Mouse (Mus musculus): ENCODE measurements around the gene Olfr556. TPM values are rescaled to one million over a fixed set of nuclear protein-coding genes. Genes with fewer than 3 reads are reported as not detected.
"Not testable (repeated sequence)": the region's sequence is repeated elsewhere in the genome, so short reads cannot be mapped to it uniquely, and the experiment has no call there.

Olfr556 gene
- polyA plus RNA-seq (2012; ENCODE audit: insufficient read depth, insufficient read length, missing spikeins), result not detected in 2 replicates

GRCm38 (mm10) chr7:102664599-102664998 lies at the start of gene Olfr556:
TSS of gene Olfr556 (plus strand) at chr7:102664899.
- no peaks in the 10 kb centered on the region for H3K4me1 ChIP-seq (ENCODE audit: control insufficient read depth, insufficient read depth, low read length)
- no peak within 1 kb of the TSS for H3K27ac ChIP-seq (ENCODE audit: insufficient read depth, low read depth, low read length)
- no peak for TF ChIP-seq POLR2A (IDR thresholded peaks at IDR 0.05; ENCODE audit: borderline replicate concordance, low read depth, low read length)
- TF ChIP-seq CTCF (IDR thresholded peaks at IDR 0.05; ENCODE audit: low read depth, low read length), result no peak
- H3K4me3 ChIP-seq (ENCODE audit: insufficient read depth, low read length), result no peak within 1 kb of the TSS

GRCm38 (mm10) chr7:102618118-102618517 lies 46.6 kb upstream of the Olfr556 start, which contains the start of gene Olfr553:
TSS of gene Olfr553 (minus strand) at chr7:102618218.
- Histone ChIP-seq H3K4me1 (ENCODE audit: control insufficient read depth, insufficient read depth, low read length) (peaks cover 3% of the 10 kb centered on the region), H3K27ac (ENCODE audit: insufficient read depth, low read depth, low read length) (no peak within 1 kb of the TSS), H3K4me3 (ENCODE audit: insufficient read depth, low read length) (no peak within 1 kb of the TSS)
- TF ChIP-seq CTCF (IDR thresholded peaks at IDR 0.05; ENCODE audit: low read depth, low read length), result no peak
- TF ChIP-seq POLR2A (IDR thresholded peaks at IDR 0.05; ENCODE audit: borderline replicate concordance, low read depth, low read length), result no peak

DNA sequence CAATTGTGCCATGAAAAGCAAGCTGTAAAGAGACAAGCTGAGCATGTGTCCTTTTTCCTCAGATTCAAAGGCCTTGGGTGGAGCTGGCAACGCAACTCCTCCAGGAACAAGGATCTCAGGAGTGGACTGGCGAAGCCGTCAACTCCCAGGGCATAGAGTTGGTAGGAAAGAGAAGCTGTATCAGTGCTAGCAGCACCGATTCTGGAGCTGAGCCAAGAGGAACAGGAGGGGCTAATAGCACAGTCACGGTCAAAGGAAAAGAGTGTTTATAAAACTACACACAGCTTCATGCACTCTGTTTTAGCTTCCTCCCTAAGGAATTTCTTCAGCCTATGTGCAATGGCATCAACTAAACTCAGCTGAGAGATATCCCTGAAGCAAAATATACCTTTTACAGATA lies 45.1 kb upstream of the Olfr556 start:
- no peak overlapping the region for H3K27ac ChIP-seq (ENCODE audit: insufficient read depth, low read depth, low read length)
- H3K4me3 ChIP-seq (ENCODE audit: insufficient read depth, low read length), result no peak overlapping the region
- TF ChIP-seq CTCF (IDR thresholded peaks at IDR 0.05; ENCODE audit: low read depth, low read length) (no peak), POLR2A (IDR thresholded peaks at IDR 0.05; ENCODE audit: borderline replicate concordance, low read depth, low read length) (no peak)
- H3K4me1 ChIP-seq (ENCODE audit: control insufficient read depth, insufficient read depth, low read length), result peaks cover 3% of the 10 kb centered on the region

- H3K4me3 ChIP-seq (ENCODE audit: insufficient read depth, low read length); H3K4me1 ChIP-seq (ENCODE audit: control insufficient read depth, insufficient read depth, low read length); H3K27ac ChIP-seq (ENCODE audit: insufficient read depth, low read depth, low read length): not testable (repeated sequence)
Observed at GRCm38 (mm10) chr7:102620368-102620767, 44.3 kb upstream of the Olfr556 start.

DNA sequence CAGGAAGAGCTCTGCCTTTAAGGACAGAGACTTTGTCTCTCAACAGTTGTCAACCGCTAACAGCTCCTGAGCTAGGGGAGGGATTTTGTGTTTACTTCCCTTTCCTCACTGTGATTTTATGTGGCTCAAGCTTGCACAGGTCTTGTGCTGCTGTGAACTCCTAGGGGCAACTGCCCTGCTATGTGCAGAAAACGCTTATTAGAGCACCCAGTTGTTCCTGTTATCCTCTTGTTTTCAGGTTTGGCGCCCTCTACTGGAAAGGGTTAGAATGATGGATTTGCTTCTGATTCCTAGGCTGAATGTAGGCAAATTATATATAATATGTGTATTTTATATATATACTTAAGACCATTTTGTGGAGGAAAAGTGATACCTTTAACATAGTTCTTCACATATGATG lies 28.0 kb upstream of the Olfr556 start:
- Histone ChIP-seq H3K4me1 (ENCODE audit: control insufficient read depth, insufficient read depth, low read length) (peaks cover 2% of the 10 kb centered on the region; the same call in 1 of the 2 replicates), H3K4me3 (ENCODE audit: insufficient read depth, low read length) (no peak overlapping the region), H3K27ac (ENCODE audit: insufficient read depth, low read depth, low read length) (no peak overlapping the region)
- peak; percentile 39; the same call in 1 of the 2 replicates for TF ChIP-seq CTCF (IDR thresholded peaks at IDR 0.05; ENCODE audit: low read depth, low read length)
- no peak for TF ChIP-seq POLR2A (IDR thresholded peaks at IDR 0.05; ENCODE audit: borderline replicate concordance, low read depth, low read length)

DNA sequence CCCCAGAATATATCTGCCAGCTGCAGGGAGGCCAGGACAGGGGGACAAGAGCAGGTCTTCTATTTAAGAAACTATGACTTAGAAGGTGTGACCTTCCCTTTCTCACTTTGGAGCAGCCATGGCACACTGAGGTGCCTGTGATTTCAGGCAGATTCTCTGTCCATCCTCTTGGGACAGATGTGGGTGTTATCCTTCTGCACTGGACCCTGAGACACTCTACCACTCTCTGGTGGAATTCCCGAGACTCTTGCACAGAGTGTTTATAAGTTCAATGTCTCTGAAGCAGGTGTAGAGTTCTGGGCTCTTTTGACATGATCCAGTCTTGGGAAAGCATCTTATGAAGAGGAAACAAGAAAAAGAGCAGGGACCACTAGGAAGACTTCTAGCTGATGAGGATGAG lies 26.6 kb upstream of the Olfr556 start, which contains the start of gene Olfr554:
Gene Olfr554, plus strand, starts transcription at position 301 of the 400 bp plus-strand sequence.
- H3K4me1 ChIP-seq (ENCODE audit: control insufficient read depth, insufficient read depth, low read length), result peaks cover 2% of the 10 kb centered on the region; the same call in 1 of the 2 replicates
- no peak within 1 kb of the TSS for H3K4me3 ChIP-seq (ENCODE audit: insufficient read depth, low read length)
- TF ChIP-seq CTCF (IDR thresholded peaks at IDR 0.05; ENCODE audit: low read depth, low read length) (no peak), POLR2A (IDR thresholded peaks at IDR 0.05; ENCODE audit: borderline replicate concordance, low read depth, low read length) (no peak)
- H3K27ac ChIP-seq (ENCODE audit: insufficient read depth, low read depth, low read length), result no peak within 1 kb of the TSS

GRCm38 (mm10) chr7:102644945-102645344 lies 19.8 kb upstream of the Olfr556 start:
- not testable (repeated sequence) for H3K27ac ChIP-seq (ENCODE audit: insufficient read depth, low read depth, low read length); H3K4me1 ChIP-seq (ENCODE audit: control insufficient read depth, insufficient read depth, low read length); H3K4me3 ChIP-seq (ENCODE audit: insufficient read depth, low read length)

DNA sequence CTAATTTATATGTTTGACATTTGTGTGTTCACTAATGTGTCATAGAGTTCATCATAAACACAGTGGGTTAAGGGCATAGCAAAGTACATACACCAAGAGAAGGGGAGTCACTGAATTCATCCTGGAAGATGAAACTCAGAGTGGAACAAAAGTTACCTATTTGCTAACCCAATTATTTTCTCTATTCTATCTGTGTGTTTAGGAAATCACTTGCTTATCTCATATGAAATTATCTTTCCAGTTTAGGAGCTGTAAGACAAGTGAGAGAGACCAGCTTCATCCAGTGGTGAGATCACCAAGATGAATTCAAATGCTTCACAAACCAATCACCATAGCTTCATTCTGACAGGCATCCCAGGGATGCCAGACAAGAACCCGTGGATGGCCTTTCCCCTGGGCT lies 6.2 kb upstream of the Olfr556 start, which contains the start of gene Olfr555:
Gene Olfr555, plus strand, starts transcription at position 301 of the 400 bp plus-strand sequence.
- Histone ChIP-seq H3K4me3 (ENCODE audit: insufficient read depth, low read length) (no peak within 1 kb of the TSS), H3K4me1 (ENCODE audit: control insufficient read depth, insufficient read depth, low read length) (no peaks in the 10 kb centered on the region), H3K27ac (ENCODE audit: insufficient read depth, low read depth, low read length) (no peak within 1 kb of the TSS)
- TF ChIP-seq POLR2A (IDR thresholded peaks at IDR 0.05; ENCODE audit: borderline replicate concordance, low read depth, low read length) (no peak), CTCF (IDR thresholded peaks at IDR 0.05; ENCODE audit: low read depth, low read length) (no peak)

DNA sequence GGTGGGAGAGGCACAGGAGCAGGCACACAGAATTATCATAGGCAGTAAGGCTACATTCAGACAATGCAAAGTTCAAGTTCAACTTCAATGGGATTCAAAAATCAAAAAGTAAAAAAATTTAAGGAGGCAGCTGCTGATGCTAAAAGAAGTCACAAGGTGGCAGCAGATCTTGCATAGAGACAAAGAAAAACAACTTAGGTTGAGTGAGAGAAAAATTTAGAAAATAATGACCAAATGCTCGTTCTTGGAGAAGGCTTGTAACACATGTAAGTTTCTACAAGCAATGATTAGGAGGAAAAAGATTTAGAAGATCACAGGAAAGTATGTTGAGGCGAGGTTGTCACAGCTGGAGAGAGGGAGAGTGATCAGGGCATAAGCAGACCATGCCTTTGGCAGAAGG lies 679 bp downstream of the Olfr556 start:
- no peaks in the 10 kb centered on the region for H3K4me1 ChIP-seq (ENCODE audit: control insufficient read depth, insufficient read depth, low read length)
- no peak overlapping the region for H3K4me3 ChIP-seq (ENCODE audit: insufficient read depth, low read length)
- TF ChIP-seq CTCF (IDR thresholded peaks at IDR 0.05; ENCODE audit: low read depth, low read length) (no peak), POLR2A (IDR thresholded peaks at IDR 0.05; ENCODE audit: borderline replicate concordance, low read depth, low read length) (no peak)
- H3K27ac ChIP-seq (ENCODE audit: insufficient read depth, low read depth, low read length), result no peak overlapping the region

- Histone ChIP-seq H3K4me1 (ENCODE audit: control insufficient read depth, insufficient read depth, low read length) (no peaks in the 10 kb centered on the region), H3K4me3 (ENCODE audit: insufficient read depth, low read length) (no peak overlapping the region), H3K27ac (ENCODE audit: insufficient read depth, low read depth, low read length) (no peak overlapping the region)
- TF ChIP-seq CTCF (IDR thresholded peaks at IDR 0.05; ENCODE audit: low read depth, low read length) (no peak), POLR2A (IDR thresholded peaks at IDR 0.05; ENCODE audit: borderline replicate concordance, low read depth, low read length) (no peak)
Observed at GRCm38 (mm10) chr7:102676225-102676624, 11.5 kb downstream of the Olfr556 start.

DNA sequence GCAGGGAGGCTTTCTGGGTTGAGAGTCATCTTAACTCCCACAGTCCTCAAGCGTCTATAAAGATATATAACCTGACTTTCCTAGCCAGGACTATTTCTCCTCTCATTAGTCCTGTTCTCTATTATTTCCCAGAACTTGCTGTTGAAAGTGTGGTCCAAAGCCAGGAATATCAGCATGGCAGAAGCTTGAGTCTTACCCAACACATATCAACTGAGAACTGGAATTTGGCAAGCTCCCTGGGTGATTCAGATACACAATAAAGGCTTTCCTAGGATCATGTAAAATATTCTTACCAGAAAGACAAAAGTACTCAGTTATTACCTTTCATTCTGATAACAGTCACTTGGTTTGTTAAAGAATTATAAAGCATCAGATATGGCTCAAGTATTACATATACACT lies 17.2 kb downstream of the Olfr556 start:
- TF ChIP-seq CTCF (IDR thresholded peaks at IDR 0.05; ENCODE audit: low read depth, low read length), result no peak
- H3K27ac ChIP-seq (ENCODE audit: insufficient read depth, low read depth, low read length), result no peak overlapping the region

More for the DNA sequence above, 17.2 kb downstream of the Olfr556 start:
- no peaks in the 10 kb centered on the region; the same call in 1 of the 2 replicates for H3K4me1 ChIP-seq (ENCODE audit: control insufficient read depth, insufficient read depth, low read length)
- H3K4me3 ChIP-seq (ENCODE audit: insufficient read depth, low read length), result no peak overlapping the region
